Mouse (Mus musculus) stomach, embryonic 15.5 days (tissue): ENCODE results near the gene Cradd. TPM values are rescaled to one million over a fixed set of nuclear protein-coding genes. Genes with fewer than 3 reads are reported as not detected.

Source experiments
- ATAC-seq: fragments of 200-750 bp; cut with Nextera tagmentation; 2 replicates; pipeline ENCODE4 v1.8.0; 2017; ENCODE audit warnings: low read depth, moderate number of reproducible peaks, moderate TSS enrichment; ENCODE audit not compliant: insufficient read depth, low FRiP score
- H3K27ac ChIP-seq: fragments of 300-500 bp; sonication (generic); 2 replicates; pipeline ENCODE4 v1.5.1; 2015; ENCODE audit warnings: mild to moderate bottlenecking, inconsistent platforms
- H3K27me3 ChIP-seq: fragments of 300-500 bp; sonication (generic); replicated peaks from 2 replicates; pipeline ENCODE4 v1.6.1; 2015; ENCODE audit warnings: inconsistent platforms
- H3K36me3 ChIP-seq: fragments of 300-500 bp; sonication (generic); 2 replicates; pipeline ENCODE4 v1.6.1; 2015; ENCODE audit warnings: inconsistent platforms
- H3K4me1 ChIP-seq: fragments of 300-500 bp; sonication (generic); 2 replicates; pipeline ENCODE4 v1.6.1; 2015; ENCODE audit warnings: inconsistent platforms
- H3K4me2 ChIP-seq: fragments of 300-500 bp; sonication (generic); 2 replicates; pipeline ENCODE4 v1.6.1; 2015; ENCODE audit warnings: mild to moderate bottlenecking, inconsistent platforms
- H3K4me3 ChIP-seq: fragments of 300-500 bp; sonication (generic); replicated peaks from 2 replicates; pipeline ENCODE4 v1.5.1; 2015; ENCODE audit warnings: inconsistent platforms
- H3K9ac ChIP-seq: fragments of 300-500 bp; sonication (generic); 2 replicates; pipeline ENCODE4 v1.6.1; 2015; ENCODE audit warnings: inconsistent platforms
- H3K9me3 ChIP-seq: fragments of 300-500 bp; sonication (generic); 2 replicates; pipeline ENCODE4 v1.6.1; 2016; ENCODE audit warnings: inconsistent platforms
- WGBS: fragments of 180-500 bp; shearing (Covaris S2); methylation state at CpG from one replicate; pipeline ENCODE4 v1.1.7; 2015; 5-methylcytosine and 5-hydroxymethylcytosine counted together
- polyA plus RNA-seq: library from polyadenylated mRNA; unstranded; fragments of >200 nt; fragmentation: Nextera tagmentation; extraction: Ambion mirVana; gene quantifications from 2 replicates; pipeline ENCODE4 v1.2.1, GENCODE M21; 2015

The Cradd gene
- polyA plus RNA-seq, 1 experiment from 2014 or later, result 11.4 TPM

DNA sequence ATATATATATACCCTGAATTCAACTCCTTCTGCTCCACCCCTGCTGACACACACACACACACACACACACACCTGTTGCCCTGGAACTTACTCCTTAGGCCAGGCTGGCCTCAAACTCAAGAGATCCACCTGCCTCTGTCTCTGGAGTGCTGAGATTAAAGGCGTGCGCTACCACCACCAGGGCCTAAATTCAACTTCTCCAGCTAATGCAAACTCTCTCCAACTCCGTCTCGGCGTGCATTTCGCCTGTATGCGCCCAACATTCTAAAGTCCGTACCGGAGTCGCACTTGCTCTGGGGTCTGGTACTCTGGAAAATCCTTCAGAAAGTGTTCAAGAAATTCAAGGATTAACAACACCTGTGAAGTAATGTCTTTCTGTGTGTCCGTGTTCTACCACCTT lies 8.6 kb downstream of the Cradd start:
- H3K9ac ChIP-seq, result no peak overlapping the region
- no peak overlapping the region for H3K4me3 ChIP-seq
- ATAC-seq, result no peak
- no peaks in the 10 kb centered on the region for H3K9me3 ChIP-seq
- 92% methylated on average over 11 of the region's 11 CpGs for WGBS
- H3K36me3 ChIP-seq, result no peaks in the 10 kb centered on the region
- H3K27ac ChIP-seq, result no peak overlapping the region
- H3K27me3 ChIP-seq, result no peaks in the 10 kb centered on the region
- H3K4me1 ChIP-seq, result peaks cover 6% of the 10 kb centered on the region; the same call in 1 of the 2 replicates
- H3K4me2 ChIP-seq, result no peak overlapping the region

DNA sequence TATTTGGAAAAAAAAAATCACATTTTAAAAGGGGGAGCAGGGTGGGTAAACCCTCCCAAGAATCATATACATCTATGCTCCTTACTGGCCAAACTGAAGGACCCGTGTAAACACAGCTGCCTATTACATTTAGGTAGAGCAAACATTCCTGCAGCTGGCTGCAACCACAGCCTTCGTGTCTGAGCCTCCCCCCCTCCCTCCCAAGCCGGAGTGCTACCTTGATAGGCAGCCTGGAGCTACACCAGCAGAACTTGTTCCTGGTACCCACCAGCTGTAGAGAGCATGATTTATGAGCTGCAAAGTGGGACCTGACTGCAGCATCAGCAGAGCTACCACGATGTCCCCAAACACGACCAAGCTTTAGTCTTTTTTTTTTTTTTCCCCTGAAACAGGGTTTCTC lies 9.9 kb downstream of the Cradd start:
- H3K4me2 ChIP-seq, result no peak overlapping the region
- H3K4me1 ChIP-seq, result peaks cover 6% of the 10 kb centered on the region; the same call in 1 of the 2 replicates
- 17% methylated on average over 5 of the region's 5 CpGs for WGBS
- H3K36me3 ChIP-seq, result no peaks in the 10 kb centered on the region
- ATAC-seq, result peak; percentile 80; the same call in 1 of the 2 replicates
- no peak overlapping the region for H3K4me3 ChIP-seq
- H3K9ac ChIP-seq, result no peak overlapping the region
- no peaks in the 10 kb centered on the region for H3K9me3 ChIP-seq
- H3K27me3 ChIP-seq, result no peaks in the 10 kb centered on the region
- no peak overlapping the region for H3K27ac ChIP-seq

DNA sequence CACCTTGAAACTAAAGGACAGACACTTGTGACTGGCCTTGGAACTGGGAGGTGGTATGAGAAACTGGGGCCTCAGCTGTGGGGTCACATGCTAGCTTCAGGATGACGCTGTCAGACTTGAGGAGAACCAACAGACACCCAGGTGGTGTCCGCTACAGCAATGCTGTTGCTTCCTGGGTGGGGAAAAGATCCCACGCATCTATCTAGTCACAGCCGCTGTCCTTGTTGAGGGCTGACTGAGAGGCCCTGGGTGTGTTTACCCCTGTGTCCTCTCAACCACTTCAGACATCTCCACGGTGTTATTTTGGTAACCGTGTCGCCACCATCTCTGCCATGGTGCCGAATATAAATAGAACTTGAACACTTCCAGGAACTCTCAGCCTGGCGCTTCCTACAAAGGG lies 10.4 kb downstream of the Cradd start:
- Histone ChIP-seq H3K9ac (no peak overlapping the region), H3K4me1 (peaks cover 6% of the 10 kb centered on the region; the same call in 1 of the 2 replicates), H3K4me2 (no peak overlapping the region), H3K4me3 (no peak overlapping the region), H3K27me3 (no peaks in the 10 kb centered on the region), H3K27ac (no peak overlapping the region), H3K9me3 (no peaks in the 10 kb centered on the region), H3K36me3 (no peaks in the 10 kb centered on the region)
- 39% methylated on average over 9 of the region's 9 CpGs for WGBS
- ATAC-seq, result no peak

DNA sequence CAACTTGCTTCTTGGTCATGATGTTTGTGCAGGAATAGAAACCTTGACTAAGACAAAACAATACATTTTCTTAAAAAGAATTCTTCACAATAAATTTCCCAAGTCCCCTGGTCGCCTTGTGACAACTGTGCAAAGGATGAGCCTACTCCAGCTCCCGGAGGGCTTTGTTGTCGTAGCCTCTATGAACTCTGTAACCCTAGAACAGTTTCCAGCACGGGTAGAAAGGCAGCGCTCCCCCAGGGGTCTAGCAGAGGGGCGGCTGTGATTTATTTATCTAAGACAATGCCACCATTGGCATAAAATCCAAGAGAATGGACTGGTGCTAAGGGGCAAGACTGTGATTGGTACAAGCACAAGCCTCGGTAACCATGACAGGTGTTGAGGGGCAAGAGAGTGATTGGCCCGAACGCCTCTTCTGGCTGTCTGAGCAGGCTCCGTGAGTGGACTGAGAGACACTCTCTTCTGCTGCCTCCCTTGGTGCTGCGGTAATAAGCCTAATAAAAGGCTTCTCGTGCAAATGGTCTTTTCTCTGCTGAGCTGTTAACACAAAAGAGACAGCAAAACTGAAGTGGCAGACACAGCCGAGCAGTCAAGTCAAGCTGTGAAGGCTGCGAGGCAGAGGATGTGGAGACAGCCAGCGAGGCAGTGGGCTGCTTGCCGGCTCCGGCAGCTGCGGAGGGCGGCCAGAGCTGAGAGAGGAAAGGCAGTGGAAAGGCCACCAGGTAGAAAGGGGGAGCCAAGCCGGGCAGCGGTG lies 13.1 kb downstream of the Cradd start:
- Histone ChIP-seq H3K36me3 (no peaks in the 10 kb centered on the region), H3K4me2 (no peak overlapping the region), H3K4me3 (no peak overlapping the region), H3K4me1 (peaks cover 11% of the 10 kb centered on the region; the same call in 1 of the 2 replicates), H3K27ac (no peak overlapping the region), H3K9ac (no peak overlapping the region), H3K9me3 (no peaks in the 10 kb centered on the region), H3K27me3 (no peaks in the 10 kb centered on the region)
- no peak for ATAC-seq
- WGBS, result 60% methylated on average over 21 of the region's 21 CpGs

DNA sequence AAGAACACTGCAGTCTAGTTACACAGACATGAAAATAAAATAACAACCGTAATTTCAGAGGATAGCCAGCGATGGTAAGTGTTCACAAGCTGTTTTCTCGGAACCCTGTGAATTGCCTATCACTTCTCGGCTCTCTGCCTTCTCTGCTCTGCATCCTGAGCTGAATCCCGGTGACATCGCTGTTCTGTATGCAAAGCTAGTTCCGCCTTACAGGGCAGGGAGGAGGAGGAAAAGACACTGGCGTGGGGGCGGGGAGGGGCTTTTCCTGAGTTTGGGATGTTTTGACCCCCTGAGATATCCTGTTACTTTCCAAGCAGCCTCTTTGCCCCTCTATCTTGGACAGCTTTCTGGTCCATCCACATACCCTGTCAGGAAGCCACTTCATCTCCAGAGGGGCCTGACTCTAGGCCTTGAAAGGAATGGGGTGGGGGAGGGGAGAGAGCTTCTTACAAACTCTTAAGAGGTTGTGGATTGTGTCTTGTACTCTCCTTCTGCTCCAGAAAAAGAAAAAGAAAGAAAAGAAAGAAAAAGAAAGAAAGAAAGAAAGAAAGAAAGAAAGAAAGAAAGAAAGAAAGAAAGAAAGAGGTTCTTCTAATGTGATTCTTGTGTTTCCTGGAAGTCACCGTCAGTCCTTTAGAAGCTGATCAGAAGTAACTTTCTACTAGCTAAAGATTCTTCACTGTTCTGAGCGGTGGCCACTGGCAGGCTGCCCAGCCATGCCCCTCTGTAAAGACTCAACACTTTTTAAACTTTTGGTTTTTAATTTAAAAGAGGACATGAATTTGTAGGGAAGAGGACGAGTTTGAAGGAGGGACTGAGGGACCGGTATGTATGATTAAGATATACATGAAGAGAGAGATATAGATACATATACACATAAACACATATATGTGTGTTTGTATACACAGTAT lies 14.3 kb downstream of the Cradd start:
- Histone ChIP-seq H3K4me2 (no peak overlapping the region), H3K36me3 (no peaks in the 10 kb centered on the region), H3K27me3 (no peaks in the 10 kb centered on the region), H3K4me1 (peaks cover 11% of the 10 kb centered on the region; the same call in 1 of the 2 replicates), H3K9ac (no peak overlapping the region), H3K4me3 (no peak overlapping the region), H3K9me3 (no peaks in the 10 kb centered on the region), H3K27ac (no peak overlapping the region)
- 50% methylated on average over 13 of the region's 13 CpGs for WGBS
- ATAC-seq, result no peak

DNA sequence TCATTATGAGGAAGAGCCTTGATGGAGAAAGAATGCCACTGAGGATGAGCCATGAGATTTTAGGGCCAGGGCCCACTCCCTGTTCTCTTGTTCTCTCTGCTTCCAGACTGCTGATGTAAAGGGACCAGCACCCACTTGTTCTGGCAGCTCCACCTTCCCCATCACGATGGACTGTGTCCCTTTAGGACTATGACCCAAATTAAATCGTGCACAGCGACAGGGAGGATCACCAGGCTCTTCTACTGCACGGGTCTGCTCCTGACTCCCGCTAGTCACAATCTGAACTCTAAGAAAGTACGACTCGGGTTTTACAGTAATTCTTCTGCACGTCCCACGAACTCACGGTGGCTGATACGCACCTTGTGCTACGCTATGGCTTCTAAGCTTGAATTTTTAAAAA lies 14.9 kb downstream of the Cradd start:
- Histone ChIP-seq H3K27ac (no peak overlapping the region), H3K4me2 (no peak overlapping the region), H3K9ac (no peak overlapping the region), H3K4me1 (peaks cover 9% of the 10 kb centered on the region; the same call in 1 of the 2 replicates), H3K36me3 (no peaks in the 10 kb centered on the region), H3K9me3 (no peaks in the 10 kb centered on the region), H3K4me3 (no peak overlapping the region), H3K27me3 (no peaks in the 10 kb centered on the region)
- no peak for ATAC-seq
- WGBS, result 80% methylated on average over 12 of the region's 12 CpGs

DNA sequence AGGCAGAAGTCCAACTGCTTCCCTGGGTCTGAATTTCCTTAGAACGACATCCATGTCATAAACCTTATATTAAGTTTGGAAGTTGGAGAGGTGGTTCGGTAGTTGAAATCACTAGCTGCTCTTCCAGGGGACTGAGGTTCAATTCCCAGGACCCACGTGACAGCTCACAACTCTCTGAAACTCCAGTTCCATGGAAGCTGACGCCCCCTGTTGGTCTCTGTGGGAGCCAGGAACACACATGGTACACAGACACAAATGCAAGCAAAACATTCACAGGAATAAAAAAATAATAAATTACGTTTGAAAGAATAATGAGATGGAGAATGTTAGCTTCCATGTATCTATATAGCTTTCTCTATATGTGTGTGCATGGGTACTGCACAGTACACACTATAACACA lies 16.0 kb downstream of the Cradd start:
- 80% methylated on average over 5 of the region's 5 CpGs for WGBS
- H3K9me3 ChIP-seq, result no peaks in the 10 kb centered on the region
- ATAC-seq, result no peak
- no peak overlapping the region for H3K9ac ChIP-seq
- H3K27me3 ChIP-seq, result no peaks in the 10 kb centered on the region
- peaks cover 4% of the 10 kb centered on the region; the same call in 1 of the 2 replicates for H3K4me1 ChIP-seq
- no peak overlapping the region for H3K4me3 ChIP-seq
- H3K27ac ChIP-seq, result no peak overlapping the region
- no peaks in the 10 kb centered on the region for H3K36me3 ChIP-seq
- H3K4me2 ChIP-seq, result no peak overlapping the region

DNA sequence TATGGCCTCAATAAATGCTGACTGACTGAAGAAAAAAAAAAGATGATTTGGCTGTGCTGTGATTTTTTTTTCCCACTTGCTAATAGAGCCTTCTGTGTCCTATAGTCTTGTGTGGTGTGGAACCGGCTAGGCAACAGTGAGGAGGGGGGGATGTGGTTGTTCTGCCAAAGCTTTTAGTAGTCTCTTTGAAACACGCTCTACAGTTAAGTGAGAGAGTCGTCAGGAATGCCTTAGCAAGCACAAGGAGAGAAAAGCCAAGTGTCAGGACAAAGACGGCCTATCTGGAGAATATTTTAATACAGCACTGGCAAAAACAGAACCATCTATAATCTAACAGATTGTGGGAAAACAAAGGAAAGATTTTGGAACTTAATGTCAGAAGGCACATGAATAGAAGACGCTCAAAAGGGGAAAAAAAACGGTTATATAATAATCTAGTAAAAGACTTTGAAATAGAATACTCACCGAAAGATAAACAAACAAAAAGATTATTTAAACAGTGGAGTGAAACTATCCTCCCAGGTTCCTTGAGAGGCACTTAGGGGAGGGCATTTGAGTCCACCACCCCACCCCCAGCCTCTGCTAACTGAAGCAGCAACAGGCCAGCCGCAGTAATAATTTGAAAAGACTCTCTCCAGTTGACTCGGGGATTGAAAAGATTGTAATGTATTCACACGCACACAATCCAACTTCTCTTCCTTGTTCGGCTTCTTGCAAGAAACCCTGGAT lies 16.9 kb downstream of the Cradd start:
- H3K9me3 ChIP-seq, result no peaks in the 10 kb centered on the region

DNA sequence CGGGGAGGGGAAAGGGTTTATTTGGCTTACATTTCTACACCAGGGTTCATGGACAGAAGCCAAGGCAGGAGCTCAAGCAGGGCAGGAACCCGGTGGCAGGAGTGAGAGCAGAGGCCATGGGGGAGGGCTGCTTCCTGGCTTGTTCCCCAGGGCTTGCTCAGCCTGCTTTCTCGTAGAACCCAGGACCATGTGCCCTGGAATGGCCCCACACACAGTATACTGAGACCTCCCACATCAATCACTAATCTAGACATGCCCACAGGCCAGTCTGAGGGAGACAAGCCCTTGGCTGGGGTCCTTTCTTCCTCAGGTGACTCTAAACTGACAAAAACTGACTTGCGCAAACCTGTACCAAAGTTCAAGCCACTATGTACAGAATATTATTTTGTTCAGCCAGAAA lies 19.7 kb downstream of the Cradd start:
- ATAC-seq, result no peak
- Histone ChIP-seq H3K27me3 (no peaks in the 10 kb centered on the region), H3K36me3 (no peaks in the 10 kb centered on the region)

More for the DNA sequence above, 16.9 kb downstream of the Cradd start:
- Histone ChIP-seq H3K9ac (no peak overlapping the region), H3K27me3 (no peaks in the 10 kb centered on the region), H3K4me2 (no peak overlapping the region), H3K4me3 (no peak overlapping the region), H3K27ac (0 out of 2 replicates have a peak overlapping the region, but pooled peaks have one; percentile 31), H3K36me3 (no peaks in the 10 kb centered on the region), H3K4me1 (peaks cover 4% of the 10 kb centered on the region; the same call in 1 of the 2 replicates)
- WGBS, result 22% methylated on average over 11 of the region's 11 CpGs
- no peak for ATAC-seq

DNA sequence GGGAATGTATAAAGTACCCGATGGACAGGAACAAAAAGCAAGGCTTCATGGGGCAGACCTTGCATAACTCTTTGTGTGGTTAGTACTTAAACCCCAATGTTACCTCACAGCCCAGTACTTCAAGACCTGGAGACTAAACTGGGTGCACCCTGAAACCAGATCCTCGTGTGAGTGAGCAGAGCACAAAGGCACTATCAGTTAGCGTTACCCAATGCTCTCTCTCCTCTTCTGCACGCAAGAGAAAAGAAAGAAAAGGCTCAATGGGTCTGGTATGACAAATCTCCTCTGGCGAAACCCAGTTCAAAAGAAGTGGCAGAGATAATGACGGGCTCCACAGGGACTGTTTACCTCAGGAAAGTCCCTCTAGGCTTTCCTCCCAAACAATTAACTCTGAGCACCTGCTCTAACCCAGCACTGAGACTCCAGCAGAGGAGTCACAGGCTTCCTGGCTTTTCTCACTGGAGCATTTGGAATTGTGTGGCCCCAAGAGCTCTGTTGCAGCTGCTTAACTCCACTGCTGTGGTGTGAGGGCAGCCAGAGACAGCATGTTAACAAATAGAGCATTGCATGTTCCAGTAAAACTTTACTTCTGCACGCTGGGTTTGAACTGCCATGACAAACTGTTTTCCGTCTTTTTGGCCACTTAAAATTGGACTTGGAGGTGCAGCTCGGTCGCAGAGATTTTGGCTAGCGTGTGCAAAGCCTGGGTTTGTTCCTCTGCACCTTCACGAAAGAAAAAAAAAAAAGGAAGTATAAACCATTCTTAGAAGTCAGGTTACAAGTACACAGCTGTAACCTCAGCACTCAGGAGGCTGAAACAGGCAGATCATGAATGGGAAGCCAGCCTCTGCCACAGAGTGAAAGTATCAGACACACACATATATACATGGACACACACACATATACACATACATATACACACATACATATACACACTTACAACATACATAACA lies 21.4 kb downstream of the Cradd start:
- Histone ChIP-seq H3K4me1 (peaks cover 4% of the 10 kb centered on the region; the same call in 1 of the 2 replicates), H3K4me3 (no peak overlapping the region), H3K9ac (no peak overlapping the region), H3K27me3 (no peaks in the 10 kb centered on the region), H3K36me3 (no peaks in the 10 kb centered on the region), H3K9me3 (no peaks in the 10 kb centered on the region), H3K4me2 (no peak overlapping the region), H3K27ac (no peak overlapping the region)
- WGBS, result 61% methylated on average over 12 of the region's 12 CpGs
- ATAC-seq, result no peak

More for the DNA sequence above, 19.7 kb downstream of the Cradd start:
- peaks cover 4% of the 10 kb centered on the region; the same call in 1 of the 2 replicates for H3K4me1 ChIP-seq
- H3K4me2 ChIP-seq, result no peak overlapping the region
- 41% methylated on average over 4 of the region's 4 CpGs for WGBS
- H3K9me3 ChIP-seq, result no peaks in the 10 kb centered on the region
- no peak overlapping the region for H3K27ac ChIP-seq
- no peak overlapping the region for H3K9ac ChIP-seq
- no peak overlapping the region for H3K4me3 ChIP-seq
